Mouse (Mus musculus) midbrain, embryonic 15.5 days (tissue): Measurements from ENCODE around the gene A530016L24Rik. TPM values are rescaled to one million over a fixed set of nuclear protein-coding genes. Genes with fewer than 3 reads are reported as not detected.

Source experiments
- ATAC-seq: fragments of 200-750 bp; cut with Nextera tagmentation; replicated peaks from 2 replicates; pipeline ENCODE4 v1.8.0; 2017; ENCODE audit warnings: moderate TSS enrichment
- H3K27ac ChIP-seq: fragments of 300-500 bp; sonication (generic); 2 replicates; pipeline ENCODE4 v1.5.1; 2015; ENCODE audit warnings: mild to moderate bottlenecking, inconsistent platforms
- H3K27me3 ChIP-seq: fragments of 300-500 bp; sonication (generic); replicated peaks from 2 replicates; pipeline ENCODE4 v1.6.1; 2015; ENCODE audit warnings: inconsistent platforms
- H3K36me3 ChIP-seq: fragments of 300-500 bp; sonication (generic); replicated peaks from 2 replicates; pipeline ENCODE4 v1.6.1; 2015; ENCODE audit warnings: inconsistent platforms
- H3K4me1 ChIP-seq: fragments of 300-500 bp; sonication (generic); 2 replicates; pipeline ENCODE4 v1.6.1; 2015; ENCODE audit warnings: inconsistent platforms
- H3K4me2 ChIP-seq: fragments of 300-500 bp; sonication (generic); 2 replicates; pipeline ENCODE4 v1.6.1; 2015; ENCODE audit warnings: inconsistent platforms, mild to moderate bottlenecking, moderate library complexity
- H3K4me3 ChIP-seq: fragments of 300-500 bp; sonication (generic); 2 replicates; pipeline ENCODE4 v1.5.1; 2015; ENCODE audit warnings: mild to moderate bottlenecking, inconsistent platforms
- H3K9ac ChIP-seq: fragments of 300-500 bp; sonication (generic); 2 replicates; pipeline ENCODE4 v1.6.1; 2015; ENCODE audit warnings: mild to moderate bottlenecking, inconsistent platforms
- H3K9me3 ChIP-seq: fragments of 300-500 bp; sonication (generic); 2 replicates; pipeline ENCODE4 v1.6.1; 2016; ENCODE audit warnings: inconsistent platforms
- whole genome bisulfite sequencing: fragments of 180-500 bp; shearing (Covaris S2); methylation state at CpG from one replicate; pipeline ENCODE4 v1.1.7; 2015; ENCODE audit warnings: mixed read lengths; 5-methylcytosine and 5-hydroxymethylcytosine counted together
- polyA plus RNA-seq: library from polyadenylated mRNA; unstranded; fragments of >200 nt; fragmentation: Nextera tagmentation; extraction: Ambion mirVana; gene quantifications from 2 replicates; pipeline ENCODE4 v1.2.1, GENCODE M21; 2015

The A530016L24Rik gene
- 0.22 and 0.24 TPM in 2 replicates for polyA plus RNA-seq

GRCm38 (mm10) chr12:112489134-112489533 lies at the start of gene A530016L24Rik:
Gene A530016L24Rik (plus strand): TSS chr12:112489448.
- no peak for ATAC-seq
- Histone ChIP-seq H3K4me3 (no peak within 1 kb of the TSS), H3K9me3 (no peaks in the 10 kb centered on the region), H3K4me1 (peaks cover 8% of the 10 kb centered on the region; the same call in 1 of the 2 replicates), H3K9ac (no peak within 1 kb of the TSS), H3K27ac (no peak within 1 kb of the TSS), H3K27me3 (no peaks in the 10 kb centered on the region), H3K4me2 (no peak within 1 kb of the TSS), H3K36me3 (no peaks in the 10 kb centered on the region)
- 88% methylated on average over 8 of the region's 8 CpGs for WGBS

- Histone ChIP-seq H3K4me3 (no peak overlapping the region), H3K9ac (no peak overlapping the region), H3K9me3 (no peaks in the 10 kb centered on the region), H3K4me1 (peaks cover 8% of the 10 kb centered on the region), H3K27ac (no peak overlapping the region), H3K27me3 (no peaks in the 10 kb centered on the region), H3K36me3 (no peaks in the 10 kb centered on the region), H3K4me2 (no peak overlapping the region)
- ATAC-seq = no peak
- 41% methylated on average over 1 of the region's 1 CpGs for WGBS
Measured at GRCm38 (mm10) chr12:112439993-112440392, 49.3 kb upstream of the A530016L24Rik start.

GRCm38 (mm10) chr12:112449144-112449827 lies 40.0 kb upstream of the A530016L24Rik start:
- no peak overlapping the region for H3K4me2 ChIP-seq
- H3K4me1 ChIP-seq = peaks cover 23% of the 10 kb centered on the region
- 53% methylated on average over 18 of the region's 18 CpGs for WGBS
- peak overlapping the region; percentile 1 for H3K27ac ChIP-seq
- no peak overlapping the region for H3K9ac ChIP-seq
- H3K9me3 ChIP-seq = no peaks in the 10 kb centered on the region
- no peak for ATAC-seq
- H3K36me3 ChIP-seq = no peaks in the 10 kb centered on the region
- no peak overlapping the region for H3K4me3 ChIP-seq
- no peaks in the 10 kb centered on the region for H3K27me3 ChIP-seq

- no peak overlapping the region for H3K4me2 ChIP-seq
- no peaks in the 10 kb centered on the region for H3K27me3 ChIP-seq
- H3K36me3 ChIP-seq = no peaks in the 10 kb centered on the region
- WGBS = 57% methylated on average over 8 of the region's 8 CpGs
- H3K4me3 ChIP-seq = no peak overlapping the region
- H3K27ac ChIP-seq = peak overlapping the region; percentile 1; the same call in 1 of the 2 replicates
- H3K4me1 ChIP-seq = peaks cover 23% of the 10 kb centered on the region
- ATAC-seq = no peak
- H3K9ac ChIP-seq = no peak overlapping the region
- no peaks in the 10 kb centered on the region for H3K9me3 ChIP-seq
Measured at GRCm38 (mm10) chr12:112449828-112450180, 39.4 kb upstream of the A530016L24Rik start.

- Histone ChIP-seq H3K9me3 (no peaks in the 10 kb centered on the region), H3K9ac (no peak overlapping the region), H3K27ac (0 out of 2 replicates have a peak overlapping the region, but pooled peaks have one; percentile 22), H3K27me3 (no peaks in the 10 kb centered on the region), H3K4me2 (no peak overlapping the region), H3K36me3 (no peaks in the 10 kb centered on the region), H3K4me3 (no peak overlapping the region), H3K4me1 (peaks cover 23% of the 10 kb centered on the region)
- ATAC-seq = peak; percentile 62; the same call in 1 of the 2 replicates
- 9% methylated on average over 6 of the region's 6 CpGs for WGBS
Measured at GRCm38 (mm10) chr12:112450883-112451282, 38.4 kb upstream of the A530016L24Rik start.

- Histone ChIP-seq H3K9ac (no peak overlapping the region), H3K9me3 (no peaks in the 10 kb centered on the region), H3K27ac (0 out of 2 replicates have a peak overlapping the region, but pooled peaks have one; percentile 22), H3K4me3 (no peak overlapping the region), H3K27me3 (no peaks in the 10 kb centered on the region), H3K4me2 (no peak overlapping the region), H3K4me1 (peaks cover 23% of the 10 kb centered on the region), H3K36me3 (no peaks in the 10 kb centered on the region)
- 81% methylated on average over 1 of the region's 1 CpGs for WGBS
- peak; percentile 41 for ATAC-seq
Measured at GRCm38 (mm10) chr12:112451381-112451780, 37.9 kb upstream of the A530016L24Rik start.

- Histone ChIP-seq H3K27ac (peak overlapping the region; percentile 44; the same call in 1 of the 2 replicates), H3K9me3 (no peaks in the 10 kb centered on the region)
- ATAC-seq = peak; percentile 41; the same call in 1 of the 2 replicates
Measured at GRCm38 (mm10) chr12:112451826-112452225, 37.4 kb upstream of the A530016L24Rik start.

GRCm38 (mm10) chr12:112456144-112456713 lies 33.0 kb upstream of the A530016L24Rik start:
- H3K4me2 ChIP-seq = no peak overlapping the region
- no peaks in the 10 kb centered on the region for H3K9me3 ChIP-seq
- peaks cover 20% of the 10 kb centered on the region for H3K4me1 ChIP-seq
- ATAC-seq = no peak
- no peaks in the 10 kb centered on the region for H3K36me3 ChIP-seq
- no peak overlapping the region for H3K27ac ChIP-seq
- no peaks in the 10 kb centered on the region; the same call in 1 of the 2 replicates for H3K27me3 ChIP-seq
- WGBS = 83% methylated on average over 6 of the region's 6 CpGs
- no peak overlapping the region for H3K4me3 ChIP-seq
- H3K9ac ChIP-seq = no peak overlapping the region

More at GRCm38 (mm10) chr12:112451826-112452225, 37.4 kb upstream of the A530016L24Rik start:
- Histone ChIP-seq H3K4me3 (no peak overlapping the region), H3K27me3 (no peaks in the 10 kb centered on the region), H3K4me2 (no peak overlapping the region), H3K36me3 (no peaks in the 10 kb centered on the region), H3K9ac (no peak overlapping the region), H3K4me1 (peaks cover 23% of the 10 kb centered on the region)
- 59% methylated on average over 9 of the region's 9 CpGs for WGBS

- WGBS = 12% methylated on average over 4 of the region's 4 CpGs
- ATAC-seq = peak; percentile 73
- Histone ChIP-seq H3K4me3 (no peak overlapping the region), H3K9me3 (no peaks in the 10 kb centered on the region), H3K27me3 (no peaks in the 10 kb centered on the region; the same call in 1 of the 2 replicates), H3K36me3 (no peaks in the 10 kb centered on the region), H3K4me1 (peaks cover 12% of the 10 kb centered on the region), H3K27ac (no peak overlapping the region), H3K9ac (no peak overlapping the region), H3K4me2 (no peak overlapping the region)
Measured at GRCm38 (mm10) chr12:112457839-112458238, 31.4 kb upstream of the A530016L24Rik start.

- no peak overlapping the region for H3K4me3 ChIP-seq
- no peak for ATAC-seq
- H3K9ac ChIP-seq = no peak overlapping the region
- H3K4me1 ChIP-seq = peaks cover 16% of the 10 kb centered on the region
- no peak overlapping the region for H3K4me2 ChIP-seq
- H3K27ac ChIP-seq = no peak overlapping the region
- 54% methylated on average over 12 of the region's 12 CpGs for WGBS
- H3K27me3 ChIP-seq = no peaks in the 10 kb centered on the region; the same call in none of the 2 replicates
- no peaks in the 10 kb centered on the region for H3K9me3 ChIP-seq
- no peaks in the 10 kb centered on the region for H3K36me3 ChIP-seq
Measured at GRCm38 (mm10) chr12:112462423-112462822, 26.8 kb upstream of the A530016L24Rik start.

- Histone ChIP-seq H3K27me3 (no peaks in the 10 kb centered on the region; the same call in none of the 2 replicates), H3K9me3 (no peaks in the 10 kb centered on the region), H3K4me1 (peaks cover 8% of the 10 kb centered on the region), H3K4me2 (no peak overlapping the region), H3K4me3 (no peak overlapping the region), H3K27ac (no peak overlapping the region), H3K36me3 (no peaks in the 10 kb centered on the region), H3K9ac (no peak overlapping the region)
- ATAC-seq = no peak
- WGBS = 82% methylated on average over 4 of the region's 4 CpGs
Measured at GRCm38 (mm10) chr12:112463209-112463608, 26.0 kb upstream of the A530016L24Rik start.

- H3K4me1 ChIP-seq = peaks cover 5% of the 10 kb centered on the region; the same call in 1 of the 2 replicates
- ATAC-seq = no peak
- no peaks in the 10 kb centered on the region for H3K36me3 ChIP-seq
- WGBS = 88% methylated on average over 3 of the region's 3 CpGs
- H3K27me3 ChIP-seq = no peaks in the 10 kb centered on the region; the same call in none of the 2 replicates
- H3K9me3 ChIP-seq = no peaks in the 10 kb centered on the region
- H3K9ac ChIP-seq = no peak overlapping the region
- H3K4me3 ChIP-seq = no peak overlapping the region
- H3K4me2 ChIP-seq = no peak overlapping the region
- no peak overlapping the region for H3K27ac ChIP-seq
Measured at GRCm38 (mm10) chr12:112463750-112464444, 25.4 kb upstream of the A530016L24Rik start.
